Mouse (Mus musculus): Measurements from ENCODE around the gene Gna14.

DNA sequence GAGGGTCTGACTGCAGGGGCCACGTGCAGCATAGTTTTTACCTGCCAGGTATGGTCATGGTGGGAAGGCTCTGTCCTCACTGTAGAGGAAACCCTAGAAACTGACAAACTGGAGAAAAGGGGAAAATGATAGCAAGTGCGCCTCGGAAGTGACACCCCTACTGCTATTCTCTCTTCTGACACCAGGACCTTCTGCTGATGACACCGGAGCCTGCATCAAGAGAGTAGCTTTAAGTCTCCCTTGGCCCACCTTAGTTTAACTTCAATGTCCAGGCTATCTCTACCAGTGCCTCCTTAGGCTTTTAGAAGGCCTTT, 1.6 kb downstream of the Gna14 start:
- TF ChIP-seq POLR2AphosphoS5 (IDR thresholded peaks at IDR 0.05; ENCODE audit: insufficient replicate concordance, low read depth, low read length) (no peak), GATA1 (IDR thresholded peaks at IDR 0.05; ENCODE audit: borderline replicate concordance, low read length) (no peak), CTCF (IDR thresholded peaks at IDR 0.05; ENCODE audit: low read depth, low read length) (no peak), TAL1 (conservative IDR thresholded peaks at IDR 0.05; ENCODE audit: low read depth, low read length) (no peak), GATA2 (IDR thresholded peaks at IDR 0.05; ENCODE audit: borderline replicate concordance, low read depth, low read length) (no peak)

Data from G1E (cell line).